Mouse (Mus musculus): ENCODE results near the gene Eif2s2. TPM values are rescaled to one million over a fixed set of nuclear protein-coding genes. Genes with fewer than 3 reads are reported as not detected.

Gene Eif2s2
- polyA plus RNA-seq, 1 experiment from 2014 or later: 93.9 TPM

Other genes with a start within 250 kb of the Eif2s2 start
- gene Chmp4b, start 241.2 kb downstream of the Eif2s2 start, polyA plus RNA-seq (2016; fragmentation: Nextera tagmentation; extraction: Ambion mirVana): 26.1 and 27.9 TPM in 2 replicates
- gene Gm14214, start 122.9 kb downstream of the Eif2s2 start, polyA plus RNA-seq (2016; fragmentation: Nextera tagmentation; extraction: Ambion mirVana): not detected in 2 replicates
- gene Raly, start 101.8 kb downstream of the Eif2s2 start, polyA plus RNA-seq (2016; fragmentation: Nextera tagmentation; extraction: Ambion mirVana): 38.9 and 44.6 TPM in 2 replicates
- 1.9 and 2.2 TPM in 2 replicates for gene a, start 101.5 kb downstream of the Eif2s2 start, polyA plus RNA-seq (2016; fragmentation: Nextera tagmentation; extraction: Ambion mirVana)
- 0.12 and 0.24 TPM in 2 replicates for gene Gm14226, start 125.3 kb upstream of the Eif2s2 start, polyA plus RNA-seq (2016; fragmentation: Nextera tagmentation; extraction: Ambion mirVana)
- gene Ahcy, start 181.6 kb upstream of the Eif2s2 start, polyA plus RNA-seq (2016; fragmentation: Nextera tagmentation; extraction: Ambion mirVana): 60.1 and 63.4 TPM in 2 replicates
- 64.1 and 66.2 TPM in 2 replicates for gene Itch, start 240.6 kb upstream of the Eif2s2 start, polyA plus RNA-seq (2016; fragmentation: Nextera tagmentation; extraction: Ambion mirVana)